Mouse (Mus musculus) forebrain, embryonic 15.5 days (tissue): Measurements from ENCODE around the gene Sgk2. TPM values are rescaled to one million over a fixed set of nuclear protein-coding genes. Genes with fewer than 3 reads are reported as not detected.

Experiments used
- ATAC-seq: fragments of 200-750 bp; cut with Nextera tagmentation; replicated peaks from 2 replicates; pipeline ENCODE4 v1.8.0; 2017; ENCODE audit warnings: mild to moderate bottlenecking, moderate TSS enrichment, moderate library complexity
- H3K27ac ChIP-seq: fragments of 300-500 bp; sonication (generic); replicated peaks from 2 replicates; pipeline ENCODE4 v1.5.1; 2015; ENCODE audit warnings: mild to moderate bottlenecking, inconsistent platforms
- H3K27me3 ChIP-seq: fragments of 300-500 bp; sonication (generic); 2 replicates; pipeline ENCODE4 v1.6.1; 2015; ENCODE audit warnings: inconsistent platforms
- H3K36me3 ChIP-seq: fragments of 300-500 bp; sonication (generic); 2 replicates; pipeline ENCODE4 v1.6.1; 2015; ENCODE audit warnings: mild to moderate bottlenecking, inconsistent platforms
- H3K4me1 ChIP-seq: fragments of 300-500 bp; sonication (generic); 2 replicates; pipeline ENCODE4 v1.6.1; 2015; ENCODE audit warnings: inconsistent platforms
- H3K4me2 ChIP-seq: fragments of 300-500 bp; sonication (generic); replicated peaks from 2 replicates; pipeline ENCODE4 v1.6.1; 2015; ENCODE audit warnings: mild to moderate bottlenecking, inconsistent platforms
- H3K4me3 ChIP-seq: fragments of 300-500 bp; sonication (generic); 2 replicates; pipeline ENCODE4 v1.5.1; 2015; ENCODE audit warnings: mild to moderate bottlenecking, inconsistent platforms
- H3K9ac ChIP-seq: fragments of 300-500 bp; sonication (generic); replicated peaks from 2 replicates; pipeline ENCODE4 v1.6.1; 2015; ENCODE audit warnings: mild to moderate bottlenecking, inconsistent platforms
- H3K9me3 ChIP-seq: fragments of 300-500 bp; sonication (generic); 2 replicates; pipeline ENCODE4 v1.6.1; 2016; ENCODE audit warnings: inconsistent platforms
- WGBS: fragments of 180-500 bp; shearing (Covaris S2); methylation state at CpG from one replicate; pipeline ENCODE4 v1.1.7; 2015; ENCODE audit warnings: mixed read lengths; 5-methylcytosine and 5-hydroxymethylcytosine counted together
- polyA plus RNA-seq: library from polyadenylated mRNA; unstranded; fragments of >200 nt; fragmentation: Nextera tagmentation; extraction: Ambion mirVana; gene quantifications from 2 replicates; pipeline ENCODE4 v1.2.1, GENCODE M21; 2015

The Sgk2 gene
- polyA plus RNA-seq, 1 experiment from 2014 or later = not detected

GRCm38 (mm10) chr2:162992084-162992437 lies 4.9 kb downstream of the Sgk2 start:
- no peak overlapping the region for H3K9ac ChIP-seq
- H3K4me2 ChIP-seq = no peak overlapping the region
- no peak overlapping the region for H3K4me3 ChIP-seq
- H3K36me3 ChIP-seq = no peaks in the 10 kb centered on the region
- no peak overlapping the region for H3K27ac ChIP-seq
- H3K4me1 ChIP-seq = no peaks in the 10 kb centered on the region
- no peak for ATAC-seq
- no peaks in the 10 kb centered on the region for H3K9me3 ChIP-seq
- no peaks in the 10 kb centered on the region for H3K27me3 ChIP-seq

GRCm38 (mm10) chr2:162993881-162994616 lies 6.9 kb downstream of the Sgk2 start:
- H3K27ac ChIP-seq = no peak overlapping the region
- H3K9ac ChIP-seq = no peak overlapping the region
- no peaks in the 10 kb centered on the region for H3K9me3 ChIP-seq
- no peaks in the 10 kb centered on the region for H3K27me3 ChIP-seq
- no peak overlapping the region for H3K4me2 ChIP-seq
- H3K4me3 ChIP-seq = no peak overlapping the region
- H3K36me3 ChIP-seq = no peaks in the 10 kb centered on the region
- ATAC-seq = no peak
- 0 out of 2 replicates have a peak, but pooled peaks cover 6% of the 10 kb centered on the region for H3K4me1 ChIP-seq
- 82% methylated on average over 9 of the region's 9 CpGs for WGBS

- 36% methylated on average over 18 of the region's 18 CpGs for WGBS
- peak; percentile 73 for ATAC-seq
These were observed 11.5 kb downstream of the Sgk2 start for GRCm38 (mm10) chr2:162998528-162999230.

GRCm38 (mm10) chr2:162999744-163000143 lies 12.6 kb downstream of the Sgk2 start:
- Histone ChIP-seq H3K4me3 (no peak overlapping the region), H3K27me3 (no peaks in the 10 kb centered on the region), H3K27ac (no peak overlapping the region), H3K9ac (no peak overlapping the region), H3K4me1 (0 out of 2 replicates have a peak, but pooled peaks cover 6% of the 10 kb centered on the region), H3K4me2 (no peak overlapping the region), H3K36me3 (no peaks in the 10 kb centered on the region), H3K9me3 (no peaks in the 10 kb centered on the region)
- WGBS = 24% methylated on average over 3 of the region's 3 CpGs
- ATAC-seq = no peak

More at GRCm38 (mm10) chr2:162998528-162999230, 11.5 kb downstream of the Sgk2 start:
- Histone ChIP-seq H3K27me3 (no peaks in the 10 kb centered on the region), H3K9me3 (no peaks in the 10 kb centered on the region), H3K36me3 (no peaks in the 10 kb centered on the region), H3K4me2 (peak overlapping the region; percentile 15; the same call in 1 of the 2 replicates), H3K27ac (no peak overlapping the region), H3K9ac (no peak overlapping the region), H3K4me3 (no peak overlapping the region), H3K4me1 (0 out of 2 replicates have a peak, but pooled peaks cover 6% of the 10 kb centered on the region)

- Histone ChIP-seq H3K9me3 (no peaks in the 10 kb centered on the region), H3K27me3 (no peaks in the 10 kb centered on the region), H3K4me3 (no peak overlapping the region), H3K36me3 (no peaks in the 10 kb centered on the region), H3K4me2 (no peak overlapping the region), H3K9ac (no peak overlapping the region), H3K27ac (no peak overlapping the region), H3K4me1 (0 out of 2 replicates have a peak, but pooled peaks cover 6% of the 10 kb centered on the region)
- WGBS = 100% methylated on average over 1 of the region's 1 CpGs
- ATAC-seq = no peak
These were observed 13.9 kb downstream of the Sgk2 start for GRCm38 (mm10) chr2:163001071-163001470.

GRCm38 (mm10) chr2:163007299-163007698 lies 20.2 kb downstream of the Sgk2 start:
- Histone ChIP-seq H3K27ac (no peak overlapping the region), H3K27me3 (no peaks in the 10 kb centered on the region), H3K9me3 (no peaks in the 10 kb centered on the region), H3K4me2 (no peak overlapping the region), H3K4me3 (no peak overlapping the region), H3K4me1 (no peaks in the 10 kb centered on the region), H3K36me3 (no peaks in the 10 kb centered on the region), H3K9ac (no peak overlapping the region)
- WGBS = 82% methylated on average over 4 of the region's 4 CpGs
- ATAC-seq = no peak

GRCm38 (mm10) chr2:163016916-163017743 lies 30.0 kb downstream of the Sgk2 start, which contains the start of gene Ift52:
Gene Ift52, plus strand, starts transcription at chr2:163017354.
- Histone ChIP-seq H3K27me3 (no peaks in the 10 kb centered on the region), H3K9ac (peak within 1 kb of the TSS; percentile 83), H3K4me3 (peak within 1 kb of the TSS; percentile 99), H3K4me1 (peaks cover 15% of the 10 kb centered on the region), H3K9me3 (no peaks in the 10 kb centered on the region), H3K36me3 (no peaks in the 10 kb centered on the region), H3K4me2 (peak within 1 kb of the TSS; percentile 50), H3K27ac (peak within 1 kb of the TSS; percentile 85)
- WGBS = under 1% methylated on average over 57 of the region's 57 CpGs
- ATAC-seq = peak; percentile 97

- H3K9me3 ChIP-seq = no peaks in the 10 kb centered on the region
- H3K4me1 ChIP-seq = no peaks in the 10 kb centered on the region
- ATAC-seq = no peak
- 88% methylated on average over 5 of the region's 5 CpGs for WGBS
- H3K36me3 ChIP-seq = peaks cover 88% of the 10 kb centered on the region
- no peak overlapping the region for H3K27ac ChIP-seq
- H3K4me2 ChIP-seq = no peak overlapping the region
- H3K4me3 ChIP-seq = no peak overlapping the region
- no peaks in the 10 kb centered on the region for H3K27me3 ChIP-seq
- H3K9ac ChIP-seq = no peak overlapping the region
These were observed 44.2 kb downstream of the Sgk2 start for GRCm38 (mm10) chr2:163031289-163031688.

GRCm38 (mm10) chr2:163031757-163032156 lies 44.6 kb downstream of the Sgk2 start:
- no peak overlapping the region for H3K27ac ChIP-seq
- ATAC-seq = no peak
- no peak overlapping the region for H3K9ac ChIP-seq
- peaks cover 90% of the 10 kb centered on the region for H3K36me3 ChIP-seq
- no peak overlapping the region for H3K4me2 ChIP-seq
- 74% methylated on average over 2 of the region's 2 CpGs for WGBS
- H3K4me1 ChIP-seq = no peaks in the 10 kb centered on the region
- H3K27me3 ChIP-seq = no peaks in the 10 kb centered on the region
- no peaks in the 10 kb centered on the region for H3K9me3 ChIP-seq
- no peak overlapping the region for H3K4me3 ChIP-seq

GRCm38 (mm10) chr2:163032622-163033021 lies 45.5 kb downstream of the Sgk2 start:
- H3K9ac ChIP-seq = no peak overlapping the region
- no peaks in the 10 kb centered on the region for H3K4me1 ChIP-seq
- no peaks in the 10 kb centered on the region for H3K9me3 ChIP-seq
- 32% methylated on average over 4 of the region's 4 CpGs for WGBS
- no peak overlapping the region for H3K27ac ChIP-seq
- no peak for ATAC-seq
- no peak overlapping the region for H3K4me3 ChIP-seq
- H3K27me3 ChIP-seq = no peaks in the 10 kb centered on the region
- H3K4me2 ChIP-seq = no peak overlapping the region
- peaks cover 88% of the 10 kb centered on the region for H3K36me3 ChIP-seq

GRCm38 (mm10) chr2:163039940-163040339 lies 52.8 kb downstream of the Sgk2 start:
- Histone ChIP-seq H3K27ac (no peak overlapping the region), H3K4me3 (no peak overlapping the region), H3K4me1 (no peaks in the 10 kb centered on the region), H3K9me3 (no peaks in the 10 kb centered on the region), H3K36me3 (peaks cover 73% of the 10 kb centered on the region), H3K9ac (no peak overlapping the region), H3K4me2 (no peak overlapping the region), H3K27me3 (no peaks in the 10 kb centered on the region)
- WGBS = 94% methylated on average over 7 of the region's 7 CpGs
- ATAC-seq = no peak

- Histone ChIP-seq H3K9me3 (no peaks in the 10 kb centered on the region), H3K27me3 (no peaks in the 10 kb centered on the region), H3K9ac (0 out of 2 replicates have a peak overlapping the region, but pooled peaks have one; percentile 20), H3K4me3 (peak overlapping the region; percentile 28), H3K27ac (no peak overlapping the region), H3K4me1 (0 out of 2 replicates have a peak, but pooled peaks cover 2% of the 10 kb centered on the region), H3K36me3 (peaks cover 32% of the 10 kb centered on the region), H3K4me2 (peak overlapping the region; percentile 50)
- 3% methylated on average over 10 of the region's 10 CpGs for WGBS
- peak; percentile 81 for ATAC-seq
These were observed 61.0 kb downstream of the Sgk2 start for GRCm38 (mm10) chr2:163048125-163048524.
